Mouse (Mus musculus) spleen, adult 2 months (tissue): Measurements from ENCODE around the gene Kdm5a. TPM values are rescaled to one million over a fixed set of nuclear protein-coding genes. Genes with fewer than 3 reads are reported as not detected.

Source experiments
- DNase-seq, 2 experiments: peaks; one replicate each; pipeline versions ENCODE4 v3.0.0 to v3.0.0-alpha.2; 2012 to 2021; ENCODE audit warnings: low spot score in 2 of 2, low read depth in 1 of 2
- H3K27ac ChIP-seq: fragments of 200-500 bp; 2 replicates; pipeline ENCODE4 v1.5.1; 2012; ENCODE audit warnings: low read length, inconsistent platforms; ENCODE audit not compliant: insufficient read depth
- H3K27me3 ChIP-seq: fragments of 200-500 bp; 2 replicates; pipeline ENCODE4 v1.6.1; 2012; ENCODE audit warnings: mild to moderate bottlenecking, moderate library complexity, low read length, inconsistent platforms; ENCODE audit not compliant: control insufficient read depth, insufficient read depth
- H3K36me3 ChIP-seq: fragments of 200-500 bp; 2 replicates; pipeline ENCODE4 v1.6.1; 2012; ENCODE audit warnings: mild to moderate bottlenecking, low read length, inconsistent platforms; ENCODE audit not compliant: control insufficient read depth, insufficient read depth
- H3K4me1 ChIP-seq: fragments of 200-500 bp; 2 replicates; pipeline ENCODE4 v1.6.1; 2011; ENCODE audit warnings: inconsistent platforms; ENCODE audit not compliant: control insufficient read depth, insufficient read depth, insufficient read length
- H3K4me3 ChIP-seq: fragments of 200-500 bp; 2 replicates; pipeline ENCODE4 v1.5.1; 2011; ENCODE audit warnings: mild to moderate bottlenecking, inconsistent platforms; ENCODE audit not compliant: insufficient read depth, insufficient read length; ENCODE audit errors: extremely low read depth
- CTCF ChIP-seq: fragments of 200-500 bp; IDR thresholded peaks from 2 replicates; pipeline ENCODE4 v1.5.1; 2011; ENCODE audit warnings: mild to moderate bottlenecking, inconsistent platforms; ENCODE audit not compliant: insufficient read depth, insufficient read length, insufficient replicate concordance; ENCODE audit errors: extremely low read depth
- POLR2A ChIP-seq: fragments of 200-500 bp; IDR thresholded peaks from 2 replicates; pipeline ENCODE4 v1.6.1; 2011; ENCODE audit warnings: low read depth, low read length, inconsistent platforms
- WGBS: fragments of 180-500 bp; shearing (Covaris S2); methylation state at CpG from one replicate; pipeline ENCODE4 v1.1.7; 2018; 5-methylcytosine and 5-hydroxymethylcytosine counted together
- polyA plus RNA-seq: library from polyadenylated mRNA; depleted of rRNA; stranded (reverse); fragments of >200 nt; gene quantifications from 2 replicates; pipeline ENCODE4 v1.2.3, GENCODE M21; 2012

Gene Kdm5a
- polyA plus RNA-seq, 1 experiment: 4.2 TPM

DNA sequence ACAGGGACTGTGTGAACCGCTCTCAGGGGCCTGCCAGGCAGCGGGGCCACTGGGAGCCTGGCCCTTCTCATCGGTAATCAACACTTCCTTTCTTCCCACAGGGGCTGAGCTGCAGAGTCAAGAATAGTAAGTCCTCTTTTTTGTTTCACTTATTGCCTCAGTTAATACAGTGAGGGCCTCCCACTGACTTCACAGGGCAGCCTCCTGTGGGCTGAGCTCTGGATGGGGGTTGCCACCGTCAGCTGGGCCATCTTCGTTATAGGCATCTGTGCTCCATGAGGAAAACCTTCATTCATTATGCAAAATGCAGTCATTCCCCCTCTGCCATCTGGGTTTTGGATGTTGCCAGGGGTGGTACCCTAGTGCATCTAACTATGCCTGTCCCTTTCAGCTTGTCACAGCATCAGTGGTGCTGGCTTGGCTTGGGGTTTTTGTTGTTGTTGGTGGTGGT, 108.1 kb downstream of the Kdm5a start:
- no peak for TF ChIP-seq CTCF
- no peak for TF ChIP-seq POLR2A
- peak in 1 of 2 experiments; percentile 46 for DNase-seq
- Histone ChIP-seq H3K27me3 (no peaks in the 10 kb centered on the region), H3K4me1 (peaks cover 40% of the 10 kb centered on the region; the same call in 1 of the 2 replicates), H3K4me3 (peak overlapping the region; percentile 29; the same call in 1 of the 2 replicates), H3K36me3 (peaks cover 23% of the 10 kb centered on the region), H3K27ac (peak overlapping the region; percentile 79)
- 11% methylated on average over 5 of the region's 5 CpGs for WGBS

DNA sequence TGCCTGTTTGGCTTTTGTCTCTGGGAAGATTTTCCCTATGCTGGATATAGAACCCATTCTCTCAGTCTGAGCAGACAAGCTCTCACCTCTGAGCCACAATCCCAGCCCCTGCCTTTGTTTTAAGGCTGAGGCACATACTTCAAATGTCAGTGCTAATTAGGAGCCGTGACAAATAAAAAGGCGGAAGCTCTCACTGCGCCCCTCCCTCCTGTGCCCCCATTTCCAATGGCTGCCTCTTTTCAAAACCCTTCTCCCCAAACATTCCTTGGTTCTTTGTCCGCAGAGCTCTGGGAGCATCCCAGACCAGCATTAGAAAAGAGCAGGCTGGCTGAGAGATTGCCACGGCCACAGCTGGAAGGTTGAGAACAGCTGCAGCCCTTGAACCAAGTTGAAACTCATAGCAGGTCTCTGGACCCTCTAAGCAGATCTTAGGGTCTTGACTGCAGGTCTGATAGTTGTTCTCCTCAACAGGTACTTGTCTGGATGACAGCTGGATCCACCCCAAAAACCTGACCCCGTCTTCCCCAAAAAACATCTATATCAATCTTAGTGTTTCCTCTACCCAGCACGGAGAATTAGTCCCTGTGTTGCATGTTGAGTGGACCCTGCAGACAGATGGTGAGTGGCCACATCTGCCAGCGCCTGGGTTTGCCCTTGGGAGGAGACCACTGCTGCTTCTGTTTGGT, 108.7 kb downstream of the Kdm5a start:
- Histone ChIP-seq H3K27ac (peak overlapping the region; percentile 79), H3K4me1 (peaks cover 36% of the 10 kb centered on the region; the same call in 1 of the 2 replicates), H3K36me3 (peaks cover 25% of the 10 kb centered on the region), H3K27me3 (no peaks in the 10 kb centered on the region), H3K4me3 (no peak overlapping the region)
- DNase-seq: no peak
- 43% methylated on average over 8 of the region's 8 CpGs for WGBS
- TF ChIP-seq POLR2A (no peak), CTCF (no peak)

DNA sequence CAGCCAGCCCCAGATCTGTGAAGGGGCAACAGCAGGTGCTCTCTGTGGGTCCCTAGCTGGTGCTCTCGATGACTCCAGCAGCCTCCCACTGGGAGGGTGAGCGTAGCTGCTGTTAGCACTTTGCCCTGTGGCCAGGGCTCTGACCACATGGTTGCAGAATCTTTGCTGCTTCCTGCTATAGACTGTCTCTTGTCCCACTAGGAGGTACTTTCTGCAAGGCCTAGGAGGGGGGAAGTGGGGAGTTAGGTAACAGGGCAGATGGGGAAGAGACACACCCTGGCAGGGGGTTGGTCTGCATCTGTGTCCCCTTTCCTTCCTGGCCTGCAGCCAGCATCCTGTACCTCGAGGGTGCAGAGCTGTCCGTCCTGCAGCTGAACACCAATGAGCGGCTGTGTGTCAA, 109.5 kb downstream of the Kdm5a start:
- Histone ChIP-seq H3K4me3 (no peak overlapping the region), H3K36me3 (peaks cover 30% of the 10 kb centered on the region), H3K27me3 (no peaks in the 10 kb centered on the region), H3K4me1 (peaks cover 28% of the 10 kb centered on the region; the same call in 1 of the 2 replicates), H3K27ac (0 out of 2 replicates have a peak overlapping the region, but pooled peaks have one; percentile 11)
- TF ChIP-seq CTCF: no peak
- no peak for TF ChIP-seq POLR2A
- DNase-seq: peak in 1 of 2 experiments; percentile 74
- WGBS: 11% methylated on average over 5 of the region's 5 CpGs

DNA sequence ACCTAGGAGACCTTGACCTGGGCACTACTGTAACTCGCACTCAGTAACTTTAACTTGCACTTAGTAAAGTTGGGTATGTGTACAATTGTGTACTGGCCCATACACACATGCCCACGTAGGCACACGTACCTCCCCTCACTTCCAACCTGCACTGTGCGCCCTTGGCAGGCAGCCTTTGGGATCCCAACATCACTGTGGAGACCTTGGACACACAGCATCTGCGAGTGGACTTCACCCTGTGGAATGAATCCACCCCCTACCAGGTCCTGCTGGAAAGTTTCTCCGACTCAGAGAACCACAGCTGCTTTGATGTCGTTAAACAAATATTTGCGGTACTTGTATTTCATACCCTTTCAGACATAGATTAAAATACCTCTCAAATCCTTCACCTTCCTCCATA, 111.4 kb downstream of the Kdm5a start:
- WGBS: 93% methylated on average over 8 of the region's 8 CpGs
- H3K36me3 ChIP-seq: peaks cover 45% of the 10 kb centered on the region
- TF ChIP-seq POLR2A (no peak), CTCF (no peak)
- H3K4me1 ChIP-seq: peaks cover 22% of the 10 kb centered on the region; the same call in 1 of the 2 replicates
- no peak overlapping the region for H3K4me3 ChIP-seq
- no peak for DNase-seq
- no peaks in the 10 kb centered on the region for H3K27me3 ChIP-seq
- H3K27ac ChIP-seq: no peak overlapping the region

DNA sequence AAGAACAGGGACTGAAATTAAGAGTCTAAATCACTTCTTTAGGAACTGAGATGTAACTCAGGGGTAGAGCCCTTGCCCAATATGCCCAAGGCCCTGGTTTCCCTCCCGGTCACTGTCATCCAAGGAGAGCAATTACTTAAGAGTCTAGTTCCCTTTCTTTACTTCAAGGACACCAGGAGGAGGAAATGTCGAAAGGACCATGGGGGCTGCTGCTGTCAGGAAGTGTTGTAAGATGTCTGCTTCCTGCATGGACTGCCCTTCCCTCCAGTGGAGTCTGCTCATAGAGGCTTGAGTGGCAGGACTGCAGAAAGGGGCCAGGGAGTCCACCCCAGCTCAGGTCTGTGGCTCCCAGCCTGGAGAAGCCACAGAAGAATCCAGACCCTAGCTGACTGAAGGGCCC, 115.4 kb downstream of the Kdm5a start:
- DNase-seq: no peak
- Histone ChIP-seq H3K36me3 (peaks cover 67% of the 10 kb centered on the region), H3K27ac (no peak overlapping the region), H3K4me3 (no peak overlapping the region), H3K4me1 (peaks cover 2% of the 10 kb centered on the region; the same call in 1 of the 2 replicates), H3K27me3 (no peaks in the 10 kb centered on the region)
- TF ChIP-seq POLR2A (no peak), CTCF (no peak)
- 37% methylated on average over 2 of the region's 2 CpGs for WGBS

DNA sequence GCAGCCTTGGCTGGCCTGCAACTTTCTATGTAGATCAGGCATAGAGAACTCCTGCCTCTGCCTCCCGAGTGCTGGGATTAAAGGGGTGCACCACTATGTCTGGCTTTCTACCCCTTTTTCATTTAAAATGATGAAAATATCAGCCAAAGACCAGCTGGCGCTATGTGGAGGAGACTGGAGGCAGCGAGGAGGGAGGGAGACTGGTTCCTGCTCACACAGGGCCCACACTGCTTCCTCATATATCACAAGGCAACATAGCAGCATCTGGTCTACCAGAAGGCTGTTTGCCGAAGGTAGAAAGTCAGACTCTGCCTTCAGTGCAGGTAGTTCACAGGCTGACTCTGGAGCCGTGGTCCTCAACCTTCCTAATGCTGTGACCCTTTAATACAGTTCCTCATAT, 116.4 kb downstream of the Kdm5a start:
- Histone ChIP-seq H3K36me3 (peaks cover 57% of the 10 kb centered on the region), H3K27ac (no peak overlapping the region)
- 85% methylated on average over 5 of the region's 5 CpGs for WGBS

DNA sequence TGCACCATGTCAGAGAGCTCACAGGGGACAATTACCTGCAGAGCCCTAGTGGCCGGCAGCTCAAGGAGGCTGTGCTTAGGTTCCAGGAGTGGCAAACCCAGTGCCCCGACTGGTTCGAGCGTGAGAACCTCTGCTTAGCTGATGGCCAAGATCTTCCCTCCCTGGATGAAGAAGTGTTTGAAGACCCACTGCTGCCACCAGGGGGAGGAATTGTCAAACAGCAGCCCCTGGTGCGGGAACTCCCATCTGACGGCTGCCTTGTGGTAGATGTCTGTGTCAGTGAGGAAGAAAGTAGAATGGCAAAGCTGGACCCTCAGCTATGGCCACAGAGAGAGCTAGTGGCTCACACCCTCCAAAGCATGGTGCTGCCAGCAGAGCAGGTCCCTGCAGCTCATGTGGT, 117.6 kb downstream of the Kdm5a start:
- peak in 1 of 2 experiments; percentile 52 for DNase-seq
- no peak overlapping the region for H3K27ac ChIP-seq
- peaks cover 5% of the 10 kb centered on the region; the same call in 1 of the 2 replicates for H3K4me1 ChIP-seq
- 81% methylated on average over 6 of the region's 6 CpGs for WGBS
- no peaks in the 10 kb centered on the region for H3K27me3 ChIP-seq
- H3K36me3 ChIP-seq: peaks cover 49% of the 10 kb centered on the region
- H3K4me3 ChIP-seq: no peak overlapping the region
- TF ChIP-seq CTCF: peak; percentile 59; the same call in 1 of the 2 replicates
- no peak for TF ChIP-seq POLR2A

More for the DNA sequence above, 116.4 kb downstream of the Kdm5a start:
- H3K4me3 ChIP-seq: no peak overlapping the region
- TF ChIP-seq CTCF (no peak), POLR2A (no peak)
- DNase-seq: no peak
- H3K4me1 ChIP-seq: peaks cover 5% of the 10 kb centered on the region; the same call in 1 of the 2 replicates
- H3K27me3 ChIP-seq: no peaks in the 10 kb centered on the region
